8 mouse cellular contexts compared by ENCODE assay signal in genomic region chr10:4432996-4433755, GRCm38 (mm10). TPM values are rescaled to one million over a fixed set of nuclear protein-coding genes. Genes with fewer than 3 reads are reported as not detected.
DNase-seq lines count a peak whose midpoint lies in the region; ATAC-seq and TF ChIP-seq lines count a peak whose summit lies in the region.

No protein-coding gene starts in this region.

- H3K27me3 ChIP-seq in E14TG2a.4 (ENCODE audit: insufficient read depth, low read length), result no peaks in the 10 kb centered on the region
- no peaks in the 10 kb centered on the region for H3K27me3 ChIP-seq in embryonic facial prominence, embryonic 15.5 days
- H3K27me3 ChIP-seq in intestine, embryonic 16.5 days (replicated peaks; ENCODE audit: control insufficient read depth, insufficient read depth, low read length), result no peaks in the 10 kb centered on the region

- H3K4me1 ChIP-seq in E14TG2a.4 (replicated peaks; ENCODE audit: low read depth, low read length), result peaks cover 76% of the 10 kb centered on the region
- peaks cover 17% of the 10 kb centered on the region for H3K4me1 ChIP-seq in embryonic facial prominence, embryonic 15.5 days
- peaks cover 9% of the 10 kb centered on the region for H3K4me1 ChIP-seq in intestine, embryonic 16.5 days (ENCODE audit: control insufficient read depth, insufficient read depth, low read length)

- H3K27ac ChIP-seq in embryonic facial prominence, embryonic 15.5 days (replicated peaks), result peak overlapping the region; percentile 91
- peak overlapping the region; percentile 89 for H3K27ac ChIP-seq in intestine, embryonic 16.5 days (ENCODE audit: low read length)

- ATAC-seq in embryonic facial prominence, embryonic 15.5 days (ENCODE audit: insufficient number of reproducible peaks, low FRiP score, low TSS enrichment, low read depth), result no peak
- no peak for ATAC-seq in intestine, embryonic 16.5 days
- peak; percentile 33 for ATAC-seq in megakaryocyte progenitor cell, adult 5-6 weeks (replicated peaks; ENCODE audit: poor library complexity)
- no peak for ATAC-seq in monocyte, adult 5-6 weeks (replicated peaks; ENCODE audit: insufficient number of reproducible peaks, low FRiP score, low TSS enrichment, poor library complexity, severe bottlenecking)

- no peaks in the 10 kb centered on the region for H3K9me3 ChIP-seq in E14TG2a.4 (ENCODE audit: low read length)
- no peaks in the 10 kb centered on the region for H3K9me3 ChIP-seq in embryonic facial prominence, embryonic 15.5 days (replicated peaks)
- H3K9me3 ChIP-seq in intestine, embryonic 16.5 days (ENCODE audit: control insufficient read depth, low read length), result no peaks in the 10 kb centered on the region

- DNase-seq in adrenal gland, postnatal 14 days, result peak; percentile 34
- no peak for DNase-seq in adrenal gland, postnatal 4 days (ENCODE audit: low spot score in 2 of 2)
- DNase-seq in layer of hippocampus, adult 18-20 months (ENCODE audit: low spot score in 2 of 2), result no peak

- WGBS in embryonic facial prominence, embryonic 15.5 days, result 7% methylated on average over 19 of the region's 19 CpGs
- WGBS in intestine, embryonic 16.5 days, result 8% methylated on average over 19 of the region's 19 CpGs

- H3K9ac ChIP-seq in embryonic facial prominence, embryonic 15.5 days, result peak overlapping the region; percentile 76
- peak overlapping the region; percentile 82 for H3K9ac ChIP-seq in intestine, embryonic 16.5 days (ENCODE audit: low read depth, low read length)

- TF ChIP-seq CTCF in E14TG2a.4 (conservative IDR thresholded peaks at IDR 0.05; ENCODE audit: low read length), result peak; percentile 24

- H3K4me2 ChIP-seq in embryonic facial prominence, embryonic 15.5 days (replicated peaks), result peak overlapping the region; percentile 59
- peak overlapping the region; percentile 58 for H3K4me2 ChIP-seq in intestine, embryonic 16.5 days (ENCODE audit: low read depth, low read length)

- peak overlapping the region; percentile 92 for H3K4me3 ChIP-seq in E14TG2a.4 (replicated peaks; ENCODE audit: low read length)
- peak overlapping the region; percentile 74 for H3K4me3 ChIP-seq in embryonic facial prominence, embryonic 15.5 days (replicated peaks)
- peak overlapping the region; percentile 73 for H3K4me3 ChIP-seq in intestine, embryonic 16.5 days (ENCODE audit: low read length)

- peaks cover 57% of the 10 kb centered on the region for H3K36me3 ChIP-seq in E14TG2a.4 (ENCODE audit: insufficient read depth, low read length)
- H3K36me3 ChIP-seq in embryonic facial prominence, embryonic 15.5 days, result peaks cover 14% of the 10 kb centered on the region
- H3K36me3 ChIP-seq in intestine, embryonic 16.5 days (ENCODE audit: control insufficient read depth, insufficient read depth, low read length), result no peaks in the 10 kb centered on the region

RNA-seq across cellular contexts. Expression of gene Armt1, which starts 0.9 kb away (rescaled TPM):
- 15.7 and 20.1 TPM in 2 replicates for total RNA-seq in adrenal gland, postnatal 14 days (2021)
- total RNA-seq in adrenal gland, postnatal 4 days (2021), result 10 to 100 TPM; 20.0 to 21.6 TPM
- 17.5 and 17.8 TPM in 2 replicates for polyA plus RNA-seq in embryonic facial prominence, embryonic 15.5 days (2015; fragmentation: Nextera tagmentation; extraction: Ambion mirVana)
- 16.0 and 16.4 TPM in 2 replicates for polyA plus RNA-seq in intestine, embryonic 16.5 days (2015; fragmentation: Nextera tagmentation; extraction: Ambion mirVana)
- 33.8 and 35.8 TPM in 2 replicates for total RNA-seq in megakaryocyte progenitor cell, adult 5-6 weeks (2015)
- total RNA-seq in megakaryocyte progenitor cell, adult 5-6 weeks (2017), result 36.9 and 52.4 TPM in 2 replicates
- total RNA-seq in monocyte, adult 5-6 weeks (2017), result 14.9 to 33.3 TPM (median 21.4 TPM) in 3 replicates
- total RNA-seq in layer of hippocampus, adult 18-20 months (2021), result 10 to 100 TPM; 25.2 to 25.6 TPM

RNA-seq across cellular contexts. Expression of gene Rmnd1, which starts 1.0 kb away (rescaled TPM):
- 51.2 and 57.0 TPM in 2 replicates for total RNA-seq in adrenal gland, postnatal 14 days (2021)
- 10 to 100 TPM; 46.8 to 49.4 TPM for total RNA-seq in adrenal gland, postnatal 4 days (2021)
- 44.2 and 45.0 TPM in 2 replicates for polyA plus RNA-seq in embryonic facial prominence, embryonic 15.5 days (2015; fragmentation: Nextera tagmentation; extraction: Ambion mirVana)
- 53.9 and 58.3 TPM in 2 replicates for polyA plus RNA-seq in intestine, embryonic 16.5 days (2015; fragmentation: Nextera tagmentation; extraction: Ambion mirVana)
- total RNA-seq in megakaryocyte progenitor cell, adult 5-6 weeks (2015), result 74.5 and 95.0 TPM in 2 replicates
- total RNA-seq in megakaryocyte progenitor cell, adult 5-6 weeks (2017), result 41.0 and 79.0 TPM in 2 replicates
- total RNA-seq in monocyte, adult 5-6 weeks (2017), result 36.2 to 50.5 TPM (median 46.3 TPM) in 3 replicates
- 10 to 100 TPM; 28.3 to 37.2 TPM for total RNA-seq in layer of hippocampus, adult 18-20 months (2021)

RNA-seq across cellular contexts. Expression of gene Zbtb2, which starts 45.3 kb away (rescaled TPM):
- 11.7 and 12.3 TPM in 2 replicates for total RNA-seq in adrenal gland, postnatal 14 days (2021)
- total RNA-seq in adrenal gland, postnatal 4 days (2021), result 10 to 100 TPM; 11.1 to 13.4 TPM
- 12.9 and 13.7 TPM in 2 replicates for polyA plus RNA-seq in embryonic facial prominence, embryonic 15.5 days (2015; fragmentation: Nextera tagmentation; extraction: Ambion mirVana)
- polyA plus RNA-seq in intestine, embryonic 16.5 days (2015; fragmentation: Nextera tagmentation; extraction: Ambion mirVana), result 10.8 and 10.9 TPM in 2 replicates
- total RNA-seq in megakaryocyte progenitor cell, adult 5-6 weeks (2015), result 15.5 and 17.5 TPM in 2 replicates
- total RNA-seq in megakaryocyte progenitor cell, adult 5-6 weeks (2017), result 10.7 and 11.9 TPM in 2 replicates
- 25.2 to 30.1 TPM (median 28.5 TPM) in 3 replicates for total RNA-seq in monocyte, adult 5-6 weeks (2017)
- 10 to 100 TPM; 15.0 to 15.3 TPM for total RNA-seq in layer of hippocampus, adult 18-20 months (2021)

RNA-seq across cellular contexts. Expression of gene Ccdc170, which starts 49.1 kb away (rescaled TPM):
- 0.11 and 0.38 TPM in 2 replicates for total RNA-seq in adrenal gland, postnatal 14 days (2021)
- 1 to 10 TPM in 1 of 2 experiments, under 1 TPM in 1; 0.79 to 2.0 TPM for total RNA-seq in adrenal gland, postnatal 4 days (2021)
- polyA plus RNA-seq in embryonic facial prominence, embryonic 15.5 days (2015; fragmentation: Nextera tagmentation; extraction: Ambion mirVana), result 0.83 and 1.1 TPM in 2 replicates
- not detected in 2 replicates for polyA plus RNA-seq in intestine, embryonic 16.5 days (2015; fragmentation: Nextera tagmentation; extraction: Ambion mirVana)
- 0.10 and 0.12 TPM in 2 replicates for total RNA-seq in megakaryocyte progenitor cell, adult 5-6 weeks (2015)
- 0.37 TPM in 1 of 2 replicates, not detected in the other for total RNA-seq in megakaryocyte progenitor cell, adult 5-6 weeks (2017)
- 0.19 TPM in 1 of 3 replicates, not detected in the others for total RNA-seq in monocyte, adult 5-6 weeks (2017)
- 1 to 10 TPM in 1 of 2 experiments, under 1 TPM in 1; 0.67 to 1.0 TPM for total RNA-seq in layer of hippocampus, adult 18-20 months (2021)
